10 mouse cellular contexts compared by ENCODE assay signal in the genomic region with DNA sequence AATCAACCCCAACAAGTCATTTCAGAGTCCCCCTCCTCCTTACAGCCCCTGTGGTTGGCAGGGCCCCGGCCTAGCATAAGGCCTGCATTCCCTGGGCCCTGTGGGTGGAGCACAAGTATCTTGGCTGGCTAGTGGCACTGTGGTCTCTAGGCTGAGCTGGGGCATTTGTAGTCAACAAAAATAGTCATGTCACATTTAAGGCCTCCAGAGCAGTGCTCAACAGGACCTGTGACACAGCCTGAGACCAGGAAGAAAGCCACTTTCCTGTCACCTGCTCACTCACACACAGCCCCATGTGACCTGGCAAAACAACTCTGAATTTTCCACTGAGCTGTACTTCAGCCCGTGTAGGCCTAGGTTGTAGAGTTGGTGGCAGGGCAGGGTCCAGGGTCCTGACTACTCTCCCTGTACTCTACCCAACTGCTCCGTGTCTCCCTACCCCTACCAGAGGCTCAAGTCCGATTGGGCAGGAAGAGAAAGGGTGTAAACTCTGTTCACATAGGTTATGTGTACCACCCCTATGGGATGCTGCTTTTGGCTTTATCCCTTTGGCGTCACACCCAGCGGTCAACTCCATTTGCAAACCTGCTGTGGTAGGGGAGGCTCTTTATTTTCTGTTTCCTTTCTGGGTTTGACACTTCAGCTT. TPM values are rescaled to one million over a fixed set of nuclear protein-coding genes. Genes with fewer than 3 reads are reported as not detected.
DNase-seq lines count a peak whose midpoint lies in the region; ATAC-seq and TF ChIP-seq lines count a peak whose summit lies in the region.
"Had no signal": no experiment of that assay in that cellular context is flagged by ENCODE, and none has a peak within 500 bp of the region (broad histone marks: within the 10 kb centered on the region; RNA-seq: fewer than 3 reads in every experiment).

No protein-coding gene starts in this region.

- peaks cover 12% of the 10 kb centered on the region for H3K4me1 ChIP-seq in liver, postnatal 0 days (ENCODE audit: insufficient read depth)
- peaks cover 38% of the 10 kb centered on the region for H3K4me1 ChIP-seq in liver, embryonic 11.5 days (replicated peaks; ENCODE audit: control insufficient read depth, insufficient read depth, low read length)
- peaks cover 67 to 82% of the 10 kb centered on the region in 2 experiments for H3K4me1 ChIP-seq in CH12.LX (ENCODE audit: control insufficient read depth in 1 of 2, insufficient read depth in 2 of 2)
- H3K4me1 ChIP-seq in heart, embryonic 12.5 days (replicated peaks): peaks cover 34% of the 10 kb centered on the region
- H3K4me1 ChIP-seq: midbrain, embryonic 15.5 days had no signal

- H3K27me3 ChIP-seq in liver, postnatal 0 days (ENCODE audit: insufficient read depth, low read length): 0 out of 2 replicates have a peak, but pooled peaks cover 3% of the 10 kb centered on the region
- H3K27me3 ChIP-seq in liver, embryonic 11.5 days (replicated peaks; ENCODE audit: control insufficient read depth, insufficient read depth, low read length): no peaks in the 10 kb centered on the region
- H3K27me3 ChIP-seq in CH12.LX (replicated peaks): peaks cover 6% of the 10 kb centered on the region
- H3K27me3 ChIP-seq in heart, embryonic 12.5 days (replicated peaks): peaks cover 5% of the 10 kb centered on the region; the same call in 1 of the 2 replicates
- H3K27me3 ChIP-seq: midbrain, embryonic 15.5 days had no signal

- H3K4me2 ChIP-seq in liver, postnatal 0 days (ENCODE audit: low read depth, low read length): no peak overlapping the region
- H3K4me2 ChIP-seq in liver, embryonic 11.5 days: no peak overlapping the region
- H3K4me2 ChIP-seq in CH12.LX (ENCODE audit: insufficient read depth, low read depth, poor library complexity, severe bottlenecking): peak overlapping the region; percentile 57; the same call in 1 of the 2 replicates
- no peak overlapping the region for H3K4me2 ChIP-seq in heart, embryonic 12.5 days
- H3K4me2 ChIP-seq: midbrain, embryonic 15.5 days had no signal

- peak overlapping the region; percentile 55 for H3K27ac ChIP-seq in liver, postnatal 0 days (ENCODE audit: low read depth)
- no peak overlapping the region for H3K27ac ChIP-seq in liver, embryonic 11.5 days (ENCODE audit: low read depth, low read length)
- H3K27ac ChIP-seq in CH12.LX (ENCODE audit: insufficient read depth, low read depth): peak overlapping the region; percentile 100
- peak overlapping the region; percentile 40; the same call in 1 of the 2 replicates for H3K27ac ChIP-seq in heart, embryonic 12.5 days (ENCODE audit: poor library complexity, severe bottlenecking)
- H3K27ac ChIP-seq: kidney, postnatal 0 days; midbrain, embryonic 15.5 days had no signal

- no peaks in the 10 kb centered on the region for H3K36me3 ChIP-seq in liver, postnatal 0 days (replicated peaks; ENCODE audit: insufficient read depth, low read length)
- H3K36me3 ChIP-seq in liver, embryonic 11.5 days (ENCODE audit: control insufficient read depth, insufficient read depth, low read length): no peaks in the 10 kb centered on the region; the same call in 1 of the 2 replicates
- H3K36me3 ChIP-seq in CH12.LX (replicated peaks in 1 of 2; ENCODE audit: control insufficient read depth in 1 of 2, insufficient read depth in 1 of 2, low read length in 1 of 2): no peaks in the 10 kb centered on the region
- no peaks in the 10 kb centered on the region for H3K36me3 ChIP-seq in heart, embryonic 12.5 days
- H3K36me3 ChIP-seq: midbrain, embryonic 15.5 days had no signal

- no peak for DNase-seq in liver, postnatal 0 days
- no peak for DNase-seq in liver, embryonic 11.5 days (ENCODE audit: low spot score)
- DNase-seq in CH12.LX (ENCODE audit: extremely low read depth): peak; percentile 90
- no peak for DNase-seq in frontal cortex, postnatal 14 days (ENCODE audit: low spot score in 2 of 2)
- DNase-seq in right cerebral cortex, postnatal 4 days: no peak

- H3K4me3 ChIP-seq in liver, postnatal 0 days (ENCODE audit: low read depth, low read length): no peak overlapping the region
- no peak overlapping the region for H3K4me3 ChIP-seq in liver, embryonic 11.5 days (ENCODE audit: low read depth, low read length)
- H3K4me3 ChIP-seq in CH12.LX (replicated peaks in 1 of 3; ENCODE audit: low read depth in 2 of 3, low read length in 2 of 3, poor library complexity in 1 of 3): peak overlapping the region in 1 of 3 experiments; percentile 7
- H3K4me3 ChIP-seq in heart, embryonic 12.5 days: no peak overlapping the region
- H3K4me3 ChIP-seq: midbrain, embryonic 15.5 days had no signal

- no peak for ATAC-seq in liver, postnatal 0 days
- ATAC-seq in liver, embryonic 11.5 days (replicated peaks; ENCODE audit: low FRiP score): no peak
- ATAC-seq in heart, embryonic 12.5 days (ENCODE audit: insufficient number of reproducible peaks, low FRiP score): no peak
- ATAC-seq in monocyte, adult 5-6 weeks (replicated peaks; ENCODE audit: insufficient number of reproducible peaks, low FRiP score, low TSS enrichment, poor library complexity, severe bottlenecking): peak; percentile 20; the same call in 1 of the 2 replicates
- ATAC-seq: midbrain, embryonic 15.5 days had no signal

- in situ Hi-C loops in CH12.LX (cut with MboI; ENCODE audit: low pct_ligation_motif_present, low pct_unique_long_range_greater_than_20kb, low sequenced_read_pairs): loop anchor here (5.0 kb wide), 1 partner anchor 37 kb away; no protein-coding TSS in a partner anchor

- TF ChIP-seq EP300 in liver, postnatal 0 days (IDR thresholded peaks at IDR 0.05; ENCODE audit: low read depth): no peak
- peak; percentile 75 for TF ChIP-seq EP300 in CH12.LX (IDR thresholded peaks at IDR 0.05; ENCODE audit: low read length)

- H3K9me3 ChIP-seq in liver, postnatal 0 days (ENCODE audit: low read length): no peaks in the 10 kb centered on the region
- no peaks in the 10 kb centered on the region for H3K9me3 ChIP-seq in liver, embryonic 11.5 days (ENCODE audit: control insufficient read depth, low read length)
- no peaks in the 10 kb centered on the region for H3K9me3 ChIP-seq in CH12.LX (replicated peaks; ENCODE audit: low read length)
- no peaks in the 10 kb centered on the region; the same call in 1 of the 2 replicates for H3K9me3 ChIP-seq in heart, embryonic 12.5 days (replicated peaks)
- H3K9me3 ChIP-seq: midbrain, embryonic 15.5 days had no signal

- peak; percentile 44 for TF ChIP-seq RAD21 in CH12.LX (IDR thresholded peaks at IDR 0.05; ENCODE audit: low read depth, low read length)

- no peaks in the 10 kb centered on the region for H3K79me2 ChIP-seq in CH12.LX (replicated peaks; ENCODE audit: control insufficient read depth, extremely low read depth, insufficient read depth, poor library complexity, severe bottlenecking)

- H3K9ac ChIP-seq in liver, postnatal 0 days (replicated peaks): no peak overlapping the region
- no peak overlapping the region for H3K9ac ChIP-seq in liver, embryonic 11.5 days (ENCODE audit: low read depth, low read length)
- peak overlapping the region; percentile 24 for H3K9ac ChIP-seq in CH12.LX (ENCODE audit: insufficient read depth, low read depth)
- H3K9ac ChIP-seq in heart, embryonic 12.5 days: no peak overlapping the region
- H3K9ac ChIP-seq: midbrain, embryonic 15.5 days had no signal

- 53% methylated on average over 6 of the region's 6 CpGs for WGBS in liver, postnatal 0 days (ENCODE audit: insufficient replicate concordance)
- 65% methylated on average over 6 of the region's 6 CpGs for WGBS in liver, embryonic 11.5 days
- 78% methylated on average over 6 of the region's 6 CpGs for WGBS in heart, embryonic 12.5 days

- TF ChIP-seq POLR2A in CH12.LX (IDR thresholded peaks at IDR 0.05; ENCODE audit: low read depth, low read length): peak; percentile 51

- dilution Hi-C loops in CH12.LX (cut with MboI; ENCODE audit: extremely low pct_ligation_motif_present, extremely low pct_unique_long_range_greater_than_20kb, low sequenced_read_pairs): no loop called here

- no peak for TF ChIP-seq CTCF in liver, postnatal 0 days (IDR thresholded peaks at IDR 0.05; ENCODE audit: low read depth)
- TF ChIP-seq CTCF in CH12.LX (conservative IDR thresholded peaks at IDR 0.05 in 1 of 2, IDR thresholded peaks at IDR 0.05 in 1 of 2; ENCODE audit: low read depth in 2 of 2, low read length in 2 of 2): peak in 1 of 2 experiments; percentile 34; a peak in 1 of 4 replicates

TF ChIP-seq in CH12.LX, 34 proteins besides CTCF, POLR2A, EP300 and RAD21 (continues in another document):
- 0 out of 2 replicates have a peak, but pooled peaks have one; percentile 67 for TF ChIP-seq KAT2A (IDR thresholded peaks at IDR 0.05; ENCODE audit: insufficient replicate concordance, low read length)
- peak; percentile 89 for TF ChIP-seq USF1 (IDR thresholded peaks at IDR 0.05; ENCODE audit: low read depth, low read length)
- peak; percentile 57 for TF ChIP-seq JUN (IDR thresholded peaks at IDR 0.05; ENCODE audit: insufficient read depth, low read depth, low read length)
- no peak for TF ChIP-seq PAX5 (IDR thresholded peaks at IDR 0.05; ENCODE audit: low read length)
- TF ChIP-seq CHD2 (IDR thresholded peaks at IDR 0.05; ENCODE audit: low read length): peak; percentile 66
- peak; percentile 84 for TF ChIP-seq USF2 (conservative IDR thresholded peaks at IDR 0.05; ENCODE audit: low read depth, low read length)
- TF ChIP-seq IRF4 (IDR thresholded peaks at IDR 0.05; ENCODE audit: low read depth, low read length): peak; percentile 64
- TF ChIP-seq NRF1 (IDR thresholded peaks at IDR 0.05; ENCODE audit: low read depth, low read length): 0 out of 2 replicates have a peak, but pooled peaks have one; percentile 28
- peak; percentile 64; the same call in 1 of the 2 replicates for TF ChIP-seq MAFK (IDR thresholded peaks at IDR 0.05; ENCODE audit: insufficient replicate concordance, low read length)

RNA-seq across cellular contexts. Expression of a gene that starts 13.0 kb away (rescaled TPM):
- polyA plus RNA-seq in liver, postnatal 0 days (2015; fragmentation: Nextera tagmentation; extraction: Ambion mirVana): 109 and 113 TPM in 2 replicates
- 87.2 and 93.3 TPM in 2 replicates for polyA plus RNA-seq in liver, embryonic 11.5 days (2014; fragmentation: Nextera tagmentation; extraction: Ambion mirVana)
- 182 and 225 TPM in 2 replicates for total RNA-seq in CH12.LX (2012; rRNA removed)
- 32.3 and 41.1 TPM in 2 replicates for total RNA-seq in CH12.LX (2014; rRNA removed)
- polyA plus RNA-seq in CH12.LX (2012; ENCODE audit: insufficient read length, low read depth): 486 and 594 TPM in 2 replicates
- 13.7 and 16.0 TPM in 2 replicates for polyA plus RNA-seq in heart, embryonic 12.5 days (2016; fragmentation: Nextera tagmentation; extraction: Ambion mirVana)
- 420 to 631 TPM (median 540 TPM) in 3 replicates for total RNA-seq in monocyte, adult 5-6 weeks (2017)

RNA-seq across cellular contexts. Expression of a gene that starts 44.3 kb away (rescaled TPM):
- polyA plus RNA-seq in liver, postnatal 0 days (2015; fragmentation: Nextera tagmentation; extraction: Ambion mirVana): 0.05 TPM in 1 of 2 replicates, not detected in the other
- polyA plus RNA-seq in liver, embryonic 11.5 days (2014; fragmentation: Nextera tagmentation; extraction: Ambion mirVana): 0.29 and 0.32 TPM in 2 replicates
- total RNA-seq in CH12.LX (2012; rRNA removed) (1.8 and 3.5 TPM in 2 replicates), CH12.LX (2014; rRNA removed) (0.30 and 0.52 TPM in 2 replicates)
- polyA plus RNA-seq in CH12.LX (2012; ENCODE audit: insufficient read length, low read depth): 0.37 and 0.76 TPM in 2 replicates
- 0.08 TPM in 1 of 2 replicates, not detected in the other for polyA plus RNA-seq in heart, embryonic 12.5 days (2016; fragmentation: Nextera tagmentation; extraction: Ambion mirVana)
- total RNA-seq in monocyte, adult 5-6 weeks (2017): 0.39 to 0.96 TPM in 2 of 3 replicates, not detected in the other
- total RNA-seq: liver, adult 2 months had no signal
- polyA plus RNA-seq: liver, adult 2 months had no signal
